Mouse (Mus musculus): Measurements from ENCODE around the gene Ntn5. TPM values are rescaled to one million over a fixed set of nuclear protein-coding genes. Genes with fewer than 3 reads are reported as not detected.

Gene Ntn5
- total and polyA plus RNA-seq, 3 experiments: 0.18 to 0.47 (median 0.26) TPM

DNA sequence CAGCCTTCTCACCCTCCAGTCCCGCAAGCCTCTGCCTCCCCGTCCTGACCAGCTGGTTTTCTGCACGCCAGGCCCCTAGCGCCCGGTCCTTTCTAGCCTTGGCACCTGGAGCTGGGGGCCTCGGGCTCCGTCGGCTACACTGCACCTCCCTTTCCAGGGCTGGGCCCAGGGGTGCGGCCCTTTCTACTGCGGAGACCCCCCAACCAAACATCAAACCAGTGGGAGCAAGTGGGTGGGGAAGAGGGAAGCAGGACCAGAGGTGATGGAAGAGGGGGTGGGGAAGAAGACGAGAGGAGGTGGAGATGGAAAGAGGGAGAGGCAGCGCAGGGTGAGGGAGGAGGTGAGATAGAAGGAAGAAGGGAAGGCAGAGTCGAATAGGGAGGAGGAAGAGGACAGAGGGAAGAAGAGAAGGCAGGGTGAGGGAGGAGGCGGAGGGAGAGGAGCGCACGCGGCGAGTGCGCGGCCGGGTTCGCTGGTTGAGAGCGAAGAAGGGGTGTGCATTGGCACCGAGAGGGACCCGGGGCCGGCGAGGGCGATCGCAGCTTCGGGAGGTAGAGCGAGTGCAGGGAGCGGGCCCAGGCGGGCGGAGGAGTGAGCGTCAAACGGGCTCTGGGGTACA is 15.8 kb downstream of the Ntn5 start, which contains the start of gene Car11:
TSS of gene Car11 (plus strand) at position 321 of the 619 bp plus-strand sequence.
- H3K36me3 ChIP-seq (ENCODE audit: control insufficient read depth, insufficient read depth, low read length): no peaks in the 10 kb centered on the region
- H3K79me2 ChIP-seq (replicated peaks; ENCODE audit: control insufficient read depth, insufficient read depth, low read length): no peaks in the 10 kb centered on the region
- TF ChIP-seq CTCF (IDR thresholded peaks at IDR 0.05) (no peak), EP300 (IDR thresholded peaks at IDR 0.05; ENCODE audit: insufficient read depth, low read depth, low read length) (no peak), POLR2A (IDR thresholded peaks at IDR 0.05; ENCODE audit: insufficient read depth, low read depth, low read length) (no peak)
- no peak for DNase-seq
- 7% methylated on average over 36 of the region's 36 CpGs for WGBS
- peak within 1 kb of the TSS; percentile 68 for H3K9ac ChIP-seq (ENCODE audit: low read depth, low read length)
- 0 out of 2 replicates have a peak, but pooled peaks cover 3% of the 10 kb centered on the region for H3K27me3 ChIP-seq (ENCODE audit: control insufficient read depth, insufficient read depth, low read length)
- peak within 1 kb of the TSS; percentile 2; the same call in 1 of the 2 replicates for H3K27ac ChIP-seq
- H3K4me1 ChIP-seq (ENCODE audit: control insufficient read depth, insufficient read depth, low read length): peaks cover 9% of the 10 kb centered on the region
- peak within 1 kb of the TSS; percentile 44 for H3K4me3 ChIP-seq
- intact Hi-C loops (cut with DNase I): loop anchor here (5.0 kb wide), 3 partner anchors 172 to 1147 kb away; partner anchors contain the start of genes Nr1h2, Plekha4 and Ppp1r15a

DNA sequence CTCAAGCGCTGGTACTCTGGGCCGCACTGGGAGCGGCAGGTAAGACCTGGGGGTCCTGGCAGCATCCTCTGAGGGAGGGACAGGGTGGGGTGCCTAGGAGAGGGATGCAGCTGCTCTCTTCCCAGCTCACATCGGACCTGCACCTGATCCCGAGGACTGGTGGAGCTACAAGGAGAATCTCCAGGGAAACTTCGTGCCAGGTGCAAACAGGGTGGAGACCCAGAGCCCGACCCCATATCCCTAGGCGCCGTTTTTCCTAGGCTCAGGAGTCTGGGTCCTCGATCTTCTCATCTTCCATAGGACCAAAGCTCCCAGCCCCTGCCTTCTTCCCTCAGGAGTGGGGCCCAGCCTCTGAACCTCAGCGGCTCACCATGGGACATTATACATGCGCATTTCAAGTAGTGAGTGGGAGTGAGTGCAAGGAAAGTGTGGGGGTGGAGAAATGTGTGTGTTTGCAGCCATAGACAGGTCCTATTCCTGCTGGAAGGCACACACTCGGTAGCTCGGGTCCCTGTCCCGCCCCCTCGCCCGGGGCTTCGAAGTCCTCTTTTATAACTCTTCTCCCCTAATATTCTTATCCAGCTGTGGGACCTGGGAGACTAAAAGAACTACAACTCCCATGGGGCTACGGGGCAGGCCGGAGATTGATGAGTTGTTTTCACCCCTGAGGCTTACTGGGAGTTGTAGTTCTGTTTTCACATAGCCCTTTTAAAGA is 16.6 kb downstream of the Ntn5 start:
- Histone ChIP-seq H3K27ac (peak overlapping the region; percentile 47), H3K4me1 (ENCODE audit: control insufficient read depth, insufficient read depth, low read length) (peaks cover 9% of the 10 kb centered on the region), H3K9ac (ENCODE audit: low read depth, low read length) (peak overlapping the region; percentile 68), H3K4me3 (peak overlapping the region; percentile 44), H3K27me3 (ENCODE audit: control insufficient read depth, insufficient read depth, low read length) (0 out of 2 replicates have a peak, but pooled peaks cover 3% of the 10 kb centered on the region), H3K36me3 (ENCODE audit: control insufficient read depth, insufficient read depth, low read length) (no peaks in the 10 kb centered on the region), H3K79me2 (replicated peaks; ENCODE audit: control insufficient read depth, insufficient read depth, low read length) (no peaks in the 10 kb centered on the region)
- under 1% methylated on average over 20 of the region's 20 CpGs for WGBS
- intact Hi-C loops (cut with DNase I): loop anchor here (5.0 kb wide), 3 partner anchors 173 to 1148 kb away; partner anchors contain the start of genes Nr1h2, Plekha4 and Ppp1r15a
- no peak for TF ChIP-seq EP300 (IDR thresholded peaks at IDR 0.05; ENCODE audit: insufficient read depth, low read depth, low read length)
- TF ChIP-seq CTCF (IDR thresholded peaks at IDR 0.05): no peak
- DNase-seq: peak; percentile 79 to 85

GRCm38 (mm10) chr7:45701072-45701471 is 17.2 kb downstream of the Ntn5 start:
- Histone ChIP-seq H3K9ac (ENCODE audit: low read depth, low read length) (peak overlapping the region; percentile 18; the same call in 1 of the 2 replicates), H3K79me2 (replicated peaks; ENCODE audit: control insufficient read depth, insufficient read depth, low read length) (no peaks in the 10 kb centered on the region), H3K4me3 (peak overlapping the region; percentile 44; the same call in 1 of the 2 replicates), H3K27me3 (ENCODE audit: control insufficient read depth, insufficient read depth, low read length) (0 out of 2 replicates have a peak, but pooled peaks cover 3% of the 10 kb centered on the region), H3K36me3 (ENCODE audit: control insufficient read depth, insufficient read depth, low read length) (no peaks in the 10 kb centered on the region), H3K4me1 (ENCODE audit: control insufficient read depth, insufficient read depth, low read length) (peaks cover 9% of the 10 kb centered on the region), H3K27ac (peak overlapping the region; percentile 47)
- TF ChIP-seq POLR2A (IDR thresholded peaks at IDR 0.05; ENCODE audit: insufficient read depth, low read depth, low read length): no peak
- TF ChIP-seq CTCF (IDR thresholded peaks at IDR 0.05): no peak
- no peak for TF ChIP-seq EP300 (IDR thresholded peaks at IDR 0.05; ENCODE audit: insufficient read depth, low read depth, low read length)
- WGBS: 35% methylated on average over 11 of the region's 11 CpGs
- intact Hi-C loops (cut with DNase I): loop anchor here (5.0 kb wide), 3 partner anchors 174 to 1149 kb away; partner anchors contain the start of genes Nr1h2, Plekha4 and Ppp1r15a
- peak in 1 of 2 experiments; percentile 59 for DNase-seq

DNA sequence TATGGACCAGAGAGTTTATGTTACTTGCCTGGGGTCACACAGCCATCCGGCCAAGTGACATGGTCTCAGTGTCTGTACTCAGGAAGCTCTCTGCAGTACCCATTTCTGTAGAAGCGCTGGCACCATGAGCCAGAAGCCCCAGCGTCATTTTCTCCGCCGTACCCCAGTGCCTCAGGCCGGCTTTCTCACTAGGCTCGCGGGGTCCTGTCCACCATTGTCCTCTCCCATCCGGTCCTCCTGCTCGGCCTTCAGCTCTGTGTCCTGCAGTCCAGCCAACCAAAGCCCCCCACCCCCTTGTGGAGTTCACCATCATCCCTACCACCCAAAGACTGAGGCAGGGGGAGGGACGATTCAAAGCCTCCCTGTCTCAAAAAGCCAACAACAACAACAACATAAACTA is 17.8 kb downstream of the Ntn5 start:
- no peaks in the 10 kb centered on the region for H3K79me2 ChIP-seq (replicated peaks; ENCODE audit: control insufficient read depth, insufficient read depth, low read length)
- no peak for TF ChIP-seq CTCF (IDR thresholded peaks at IDR 0.05)
- no peak for TF ChIP-seq EP300 (IDR thresholded peaks at IDR 0.05; ENCODE audit: insufficient read depth, low read depth, low read length)
- no peak for TF ChIP-seq POLR2A (IDR thresholded peaks at IDR 0.05; ENCODE audit: insufficient read depth, low read depth, low read length)
- H3K36me3 ChIP-seq (ENCODE audit: control insufficient read depth, insufficient read depth, low read length): no peaks in the 10 kb centered on the region
- WGBS: 88% methylated on average over 11 of the region's 11 CpGs
- intact Hi-C loops (cut with DNase I): loop anchor here (5.0 kb wide), 3 partner anchors 174 to 1149 kb away; partner anchors contain the start of genes Nr1h2, Plekha4 and Ppp1r15a
- H3K9ac ChIP-seq (ENCODE audit: low read depth, low read length): no peak overlapping the region
- H3K27me3 ChIP-seq (ENCODE audit: control insufficient read depth, insufficient read depth, low read length): 0 out of 2 replicates have a peak, but pooled peaks cover 3% of the 10 kb centered on the region
- H3K27ac ChIP-seq: no peak overlapping the region; the same call in 1 of the 2 replicates
- no peak overlapping the region for H3K4me3 ChIP-seq
- DNase-seq: no peak
- H3K4me1 ChIP-seq (ENCODE audit: control insufficient read depth, insufficient read depth, low read length): peaks cover 9% of the 10 kb centered on the region

DNA sequence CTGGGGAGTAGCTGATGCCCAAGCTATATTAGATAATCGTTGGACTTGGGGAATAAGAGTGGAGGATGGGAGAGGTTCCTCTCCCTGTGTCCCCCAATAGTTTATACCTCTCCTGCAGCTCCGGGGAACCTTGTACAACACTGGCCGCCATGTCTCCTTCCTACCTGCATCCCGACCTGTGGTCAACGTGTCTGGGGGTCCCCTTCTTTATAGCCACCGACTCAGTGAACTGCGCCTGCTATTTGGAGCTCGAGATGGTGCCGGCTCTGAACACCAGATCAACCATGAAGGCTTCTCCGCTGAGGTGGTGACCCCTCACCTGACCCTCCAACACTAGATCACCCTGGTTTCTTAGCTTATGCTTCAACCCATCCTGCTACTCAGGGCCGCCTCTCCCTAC is 18.5 kb downstream of the Ntn5 start:
- no peaks in the 10 kb centered on the region for H3K79me2 ChIP-seq (replicated peaks; ENCODE audit: control insufficient read depth, insufficient read depth, low read length)

More for the DNA sequence above, 18.5 kb downstream of the Ntn5 start:
- TF ChIP-seq EP300 (IDR thresholded peaks at IDR 0.05; ENCODE audit: insufficient read depth, low read depth, low read length) (no peak), CTCF (IDR thresholded peaks at IDR 0.05) (no peak), POLR2A (IDR thresholded peaks at IDR 0.05; ENCODE audit: insufficient read depth, low read depth, low read length) (no peak)
- WGBS: 88% methylated on average over 11 of the region's 11 CpGs
- intact Hi-C loops (cut with DNase I): loop anchor here (5.0 kb wide), 3 partner anchors 175 to 1150 kb away; partner anchors contain the start of genes Nr1h2, Plekha4 and Ppp1r15a
- H3K4me1 ChIP-seq (ENCODE audit: control insufficient read depth, insufficient read depth, low read length): peaks cover 9% of the 10 kb centered on the region
- no peak overlapping the region for H3K4me3 ChIP-seq
- H3K36me3 ChIP-seq (ENCODE audit: control insufficient read depth, insufficient read depth, low read length): no peaks in the 10 kb centered on the region
- 0 out of 2 replicates have a peak, but pooled peaks cover 3% of the 10 kb centered on the region for H3K27me3 ChIP-seq (ENCODE audit: control insufficient read depth, insufficient read depth, low read length)
- no peak for DNase-seq
- no peak overlapping the region for H3K27ac ChIP-seq
- no peak overlapping the region for H3K9ac ChIP-seq (ENCODE audit: low read depth, low read length)
